Mouse (Mus musculus): ENCODE measurements around the gene Slc9a3r1.

DNA sequence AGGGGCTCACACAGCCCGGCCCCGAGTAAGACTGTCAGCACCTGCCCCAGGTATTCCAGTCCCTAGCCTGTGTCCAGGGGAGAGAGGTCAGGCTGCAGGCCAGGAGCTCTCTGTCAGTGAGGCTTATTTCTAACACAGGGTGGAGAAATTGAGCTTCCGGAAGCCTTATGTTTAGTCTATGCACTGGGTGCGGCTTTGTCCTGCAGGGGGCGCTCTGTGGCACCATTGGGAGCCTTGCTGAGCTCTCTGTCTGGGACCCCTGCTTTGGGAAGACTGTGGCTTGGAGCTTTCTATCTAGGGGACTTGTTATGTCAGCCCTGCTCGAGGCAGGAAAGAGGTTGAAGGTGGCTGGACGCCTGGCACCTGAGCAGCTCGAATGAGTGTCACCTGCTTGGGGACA lies 61.7 kb downstream of the Slc9a3r1 start:
- TF ChIP-seq ZC3H11A (IDR thresholded peaks at IDR 0.05; ENCODE audit: borderline replicate concordance, low read depth, low read length) (no peak), HCFC1 (IDR thresholded peaks at IDR 0.05; ENCODE audit: borderline replicate concordance, insufficient read depth, low read length) (no peak)
